Mouse (Mus musculus) common myeloid progenitor, adult 5-6 weeks (primary cell): ENCODE data around the gene Mknk1. TPM values are rescaled to one million over a fixed set of nuclear protein-coding genes. Genes with fewer than 3 reads are reported as not detected.
A peak's percentile ranks its signal among the peaks of the same experiment; 100 is the strongest.

Source experiments
- ATAC-seq: replicated peaks from 2 replicates; pipeline ENCODE4 v1.8.0; 2016; ENCODE audit warnings: low read depth, mild to moderate bottlenecking, moderate TSS enrichment, inconsistent platforms; ENCODE audit not compliant: poor library complexity, severe bottlenecking
- total RNA-seq: library from RNA; stranded (forward); fragments of 200-1000, 187-1606 nt; gene quantifications from 2 replicates; pipeline ENCODE4 v1.2.3, GENCODE M21; 2017

Mknk1 gene
- 31.7 and 68.4 TPM in 2 replicates for total RNA-seq

DNA sequence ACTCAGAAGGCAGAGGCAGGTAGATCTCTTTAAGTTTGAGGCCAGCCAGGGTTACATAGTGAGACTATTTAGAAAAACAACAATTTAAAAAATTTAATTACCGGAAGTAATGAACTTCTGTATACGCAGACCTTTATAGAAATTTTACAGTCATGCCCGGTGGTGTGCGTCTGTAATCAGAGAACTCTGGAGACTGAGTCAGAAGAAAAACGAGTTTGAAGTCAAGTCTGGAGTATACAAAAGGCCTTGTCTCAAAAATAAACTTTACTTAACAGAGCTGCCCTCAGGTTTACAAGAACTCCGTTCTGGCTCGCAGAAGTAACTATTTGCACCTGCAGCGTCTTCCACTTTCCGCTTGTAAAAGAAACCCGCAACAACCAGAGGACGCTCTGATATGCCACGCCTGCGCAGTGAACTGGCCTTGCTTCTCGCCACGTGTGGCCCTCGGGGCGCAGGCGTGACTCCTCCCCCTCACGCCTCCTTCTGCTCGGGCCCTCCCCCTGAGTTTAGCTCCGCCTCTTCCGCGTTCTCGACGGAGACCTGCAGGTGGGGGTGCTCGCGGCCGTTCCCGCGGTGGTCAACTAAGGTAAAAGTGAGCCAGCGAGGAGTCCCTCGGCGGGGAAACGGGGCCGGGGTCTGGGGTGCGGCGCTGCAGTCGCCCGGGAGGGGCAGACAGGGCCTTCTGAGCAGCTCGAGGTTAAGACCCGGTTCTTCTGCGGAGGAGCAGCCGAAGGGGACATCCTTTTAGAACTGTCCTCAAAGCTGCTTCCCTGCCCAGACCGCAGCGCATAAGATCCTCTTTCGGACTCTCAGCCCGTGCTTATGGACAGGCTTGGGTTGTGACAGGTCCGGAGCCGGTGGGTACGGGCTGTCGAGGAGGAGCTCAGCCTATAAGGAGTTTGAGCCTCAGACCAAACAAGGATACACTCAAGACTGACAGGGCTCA is at the start of gene Mknk1:
Gene Mknk1 (plus strand): TSS at position 503 of the 946 bp plus-strand sequence.
- peak; percentile 94 for ATAC-seq

DNA sequence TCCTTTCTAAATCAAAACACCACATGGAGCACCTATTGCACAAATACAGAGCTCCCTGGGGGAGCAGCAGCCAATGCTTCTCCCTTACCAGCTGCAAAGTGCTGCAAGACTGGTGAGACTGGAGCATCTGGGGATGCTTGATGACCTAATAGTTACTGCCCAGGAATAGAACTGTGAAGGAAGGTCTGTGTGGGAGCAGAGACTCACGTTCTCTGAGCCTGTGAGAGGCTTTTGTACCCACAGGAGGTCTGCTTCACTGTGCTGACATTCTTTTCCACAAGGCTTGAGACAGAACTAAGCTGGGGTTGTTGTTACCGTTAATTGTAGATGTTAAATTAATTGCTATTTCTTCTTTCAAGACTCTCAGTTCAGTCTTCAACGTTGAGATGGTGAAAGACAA is 48.1 kb upstream of the Mknk1 start:
- no peak for ATAC-seq

GRCm38 (mm10) chr4:115795360-115795759 is 43.6 kb upstream of the Mknk1 start:
- ATAC-seq, result no peak

DNA sequence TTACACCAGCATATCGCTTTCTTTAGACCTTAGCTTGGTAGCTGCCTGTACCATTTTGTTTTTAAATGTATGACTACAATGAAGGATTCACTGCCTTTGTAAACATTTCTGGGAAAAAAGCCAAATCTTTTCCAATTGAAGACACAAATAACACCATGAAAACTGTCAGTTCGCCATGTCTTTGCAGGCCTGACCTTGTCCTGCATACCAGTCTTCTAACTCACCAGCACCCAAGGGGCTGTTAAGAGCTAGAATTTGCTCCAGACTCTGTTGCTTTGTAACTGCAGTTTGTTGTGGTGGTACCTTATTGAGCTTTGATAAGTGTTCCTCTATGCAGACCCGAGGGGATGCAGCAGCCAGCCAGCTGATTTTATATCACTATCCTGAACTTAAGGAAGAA is 39.0 kb upstream of the Mknk1 start:
- ATAC-seq, result no peak

GRCm38 (mm10) chr4:115812326-115812725 is 26.7 kb upstream of the Mknk1 start:
- no peak for ATAC-seq

DNA sequence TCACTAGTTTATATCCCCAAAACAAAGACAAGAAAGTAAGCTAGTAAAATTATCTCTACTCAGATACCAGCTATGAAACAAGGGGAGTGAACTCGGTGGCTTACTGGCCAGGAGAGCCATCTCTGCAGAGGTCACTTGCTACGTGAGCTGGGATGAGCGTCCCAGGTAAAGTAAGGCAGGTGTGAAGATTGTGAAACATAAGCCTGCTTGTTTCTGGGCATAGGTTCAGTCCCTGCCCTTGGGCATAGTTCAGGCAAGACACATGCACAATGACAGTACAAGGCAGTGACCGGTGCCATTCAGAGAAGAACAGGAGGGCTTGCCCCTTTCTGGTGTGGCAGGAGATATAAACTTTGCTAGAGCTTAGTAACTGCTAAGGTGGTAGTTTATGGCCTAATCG is 23.4 kb upstream of the Mknk1 start:
- no peak for ATAC-seq

GRCm38 (mm10) chr4:115820199-115820598 is 18.8 kb upstream of the Mknk1 start:
- no peak for ATAC-seq

GRCm38 (mm10) chr4:115820944-115821343 is 18.1 kb upstream of the Mknk1 start:
- no peak for ATAC-seq

GRCm38 (mm10) chr4:115821431-115821830 is 17.6 kb upstream of the Mknk1 start:
- no peak for ATAC-seq

- ATAC-seq, result peak; percentile 31; the same call in 1 of the 2 replicates
Observed at GRCm38 (mm10) chr4:115821928-115822327, 17.1 kb upstream of the Mknk1 start.

- ATAC-seq, result peak; percentile 27
Observed at GRCm38 (mm10) chr4:115824178-115824577, 14.8 kb upstream of the Mknk1 start.

GRCm38 (mm10) chr4:115825271-115825670 is 13.7 kb upstream of the Mknk1 start:
- ATAC-seq, result no peak

GRCm38 (mm10) chr4:115827066-115827465 is 11.9 kb upstream of the Mknk1 start:
- ATAC-seq, result no peak

- peak; percentile 10 for ATAC-seq
Observed at GRCm38 (mm10) chr4:115827535-115827887, 11.5 kb upstream of the Mknk1 start.

DNA sequence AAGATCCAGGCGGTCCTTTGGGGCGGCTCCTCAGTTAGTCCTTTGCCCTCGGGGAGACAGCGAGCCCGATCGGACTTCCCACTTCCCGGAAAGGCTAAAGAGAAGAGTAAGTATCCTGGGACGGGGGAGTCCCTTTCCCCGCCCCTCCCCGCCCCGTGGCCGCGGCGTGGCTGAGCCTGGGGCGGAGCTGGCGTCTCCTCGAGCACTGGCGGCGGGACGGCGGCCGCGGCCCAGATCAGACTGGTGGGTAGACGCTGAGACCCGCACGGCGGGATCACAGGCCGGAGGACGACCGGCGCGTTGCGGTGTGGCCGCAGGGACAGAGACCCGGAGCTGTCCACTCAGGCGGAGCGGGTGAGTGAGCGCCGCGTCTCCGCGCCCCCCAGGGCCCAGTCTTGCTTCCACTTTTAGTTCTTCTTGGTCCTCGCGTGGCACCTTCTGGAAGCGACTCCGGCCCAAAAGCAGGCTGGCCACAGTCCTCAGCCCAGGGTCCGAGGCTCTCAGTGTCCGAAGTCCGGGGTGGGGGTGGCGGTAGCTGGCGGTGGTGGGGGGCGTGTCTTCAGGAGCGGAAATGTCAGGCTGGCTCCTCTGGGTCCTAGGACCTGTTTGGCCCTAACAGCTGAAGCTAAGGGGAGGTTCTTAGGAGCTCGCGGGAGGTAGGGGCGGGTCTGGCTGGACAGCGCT is 11.0 kb upstream of the Mknk1 start, which contains the start of gene Mob3c:
Gene Mob3c (plus strand): TSS at position 205 of the 684 bp plus-strand sequence.
- ATAC-seq, result peak; percentile 69

DNA sequence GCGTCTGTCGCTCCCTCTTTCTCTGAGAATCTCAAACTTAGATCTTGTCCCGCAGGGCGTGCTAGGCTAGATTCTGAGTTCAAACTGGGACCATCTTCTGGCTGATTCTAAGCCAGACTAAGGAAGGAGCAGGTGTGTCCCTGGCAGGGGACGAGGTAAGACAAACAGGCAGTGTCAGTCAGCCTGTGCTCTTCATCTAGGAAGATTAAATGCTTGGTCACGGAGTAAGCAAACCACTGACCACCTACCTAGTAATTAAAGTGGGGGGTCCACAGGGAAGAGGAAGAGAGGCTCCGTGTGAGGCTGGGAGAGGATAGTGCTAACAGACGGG is 10.5 kb upstream of the Mknk1 start:
- ATAC-seq, result no peak

DNA sequence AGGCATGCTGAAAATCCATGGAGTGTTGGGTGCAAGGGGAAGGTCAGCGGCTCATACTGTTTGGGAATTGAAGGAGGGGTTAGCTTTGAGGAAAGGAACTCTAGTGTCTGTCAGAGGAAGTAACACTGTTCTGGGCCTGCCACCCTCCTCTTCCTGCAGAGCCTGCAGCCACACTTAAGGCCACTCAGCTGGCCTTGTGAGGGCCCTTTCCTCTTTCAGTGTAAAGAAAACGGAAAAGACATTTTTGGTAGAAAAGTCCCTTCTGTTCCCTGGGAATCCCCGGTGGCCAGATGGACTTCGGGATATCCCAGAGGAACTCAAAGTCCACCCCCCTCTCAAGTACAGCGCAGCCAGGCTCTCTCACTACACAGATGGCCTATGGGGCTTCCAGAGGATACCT is 8.5 kb upstream of the Mknk1 start:
- ATAC-seq, result no peak

DNA sequence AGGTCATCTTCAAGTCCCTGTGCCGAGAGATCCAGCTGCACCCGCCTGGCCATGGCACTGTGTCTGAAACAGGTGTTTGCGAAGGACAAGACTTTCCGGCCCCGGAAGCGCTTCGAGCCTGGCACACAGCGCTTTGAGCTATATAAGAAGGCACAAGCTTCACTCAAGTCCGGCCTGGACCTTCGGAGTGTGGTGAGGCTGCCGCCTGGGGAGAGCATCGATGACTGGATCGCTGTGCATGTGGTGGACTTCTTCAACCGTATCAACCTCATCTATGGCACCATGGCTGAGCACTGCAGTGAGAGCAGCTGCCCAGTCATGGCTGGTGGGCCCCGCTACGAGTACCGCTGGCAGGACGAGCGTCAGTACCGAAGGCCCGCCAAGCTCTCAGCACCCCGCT is 7.8 kb upstream of the Mknk1 start:
- ATAC-seq, result no peak

GRCm38 (mm10) chr4:115832040-115832439 is 7.0 kb upstream of the Mknk1 start:
- ATAC-seq, result no peak

DNA sequence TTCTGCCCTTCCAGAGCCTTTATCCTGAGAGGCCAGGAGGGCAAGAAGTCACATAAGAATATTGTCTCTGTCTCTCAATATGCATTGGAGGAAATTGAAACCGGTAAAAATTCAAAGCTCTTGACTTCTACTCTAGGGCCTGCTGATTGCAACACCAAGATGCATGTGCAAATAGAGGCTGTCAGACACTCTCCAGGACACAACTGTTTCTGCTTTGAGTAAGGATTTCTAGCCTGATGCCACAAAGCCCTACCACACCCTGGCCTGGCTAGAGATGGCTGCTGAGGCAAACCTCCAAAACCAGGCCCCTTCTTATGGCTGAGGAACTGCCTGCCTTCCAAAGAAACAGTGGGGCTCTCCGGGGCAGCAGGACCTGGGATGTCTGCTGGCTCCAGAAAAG is 3.4 kb upstream of the Mknk1 start:
- no peak for ATAC-seq

GRCm38 (mm10) chr4:115838196-115838595 is 802 bp upstream of the Mknk1 start:
- ATAC-seq, result peak; percentile 31
